Mouse (Mus musculus) neural tube, embryonic 11.5 days (tissue): ENCODE results near the gene Hoxb5. TPM values are rescaled to one million over a fixed set of nuclear protein-coding genes. Genes with fewer than 3 reads are reported as not detected.

ENCODE experiments used
- ATAC-seq: fragments of 200-750 bp; cut with Nextera tagmentation; 2 replicates; pipeline ENCODE4 v1.8.0; 2017; ENCODE audit warnings: moderate number of reproducible peaks, mild to moderate bottlenecking, moderate TSS enrichment, moderate library complexity; ENCODE audit not compliant: insufficient read depth, low FRiP score, low TSS enrichment
- DNase-seq: peaks from one replicate; pipeline ENCODE4 v3.0.0-alpha.2; 2015; ENCODE audit warnings: low spot score
- H3K27ac ChIP-seq: fragments of 300-500 bp; sonication (generic); 2 replicates; pipeline ENCODE4 v1.5.1; 2014; ENCODE audit warnings: low read depth, mild to moderate bottlenecking, low read length
- H3K27me3 ChIP-seq: fragments of 300-500 bp; sonication (generic); 2 replicates; pipeline ENCODE4 v1.6.1; 2014; ENCODE audit warnings: mild to moderate bottlenecking, low read length, mixed read lengths; ENCODE audit not compliant: control insufficient read depth, insufficient read depth
- H3K36me3 ChIP-seq: fragments of 300-500 bp; sonication (generic); 2 replicates; pipeline ENCODE4 v1.6.1; 2014; ENCODE audit warnings: mild to moderate bottlenecking, low read length, moderate library complexity, mixed read lengths; ENCODE audit not compliant: control insufficient read depth, insufficient read depth
- H3K4me1 ChIP-seq: fragments of 300-500 bp; sonication (generic); 2 replicates; pipeline ENCODE4 v1.6.1; 2014; ENCODE audit warnings: low read length, mixed read lengths; ENCODE audit not compliant: control insufficient read depth, insufficient read depth
- H3K4me2 ChIP-seq: fragments of 300-500 bp; sonication (generic); 2 replicates; pipeline ENCODE4 v1.6.1; 2014; ENCODE audit warnings: low read depth, mild to moderate bottlenecking, moderate library complexity
- H3K4me3 ChIP-seq: fragments of 300-500 bp; sonication (generic); 2 replicates; pipeline ENCODE4 v1.5.1; 2014; ENCODE audit warnings: low read depth, low read length
- H3K9ac ChIP-seq: fragments of 300-500 bp; sonication (generic); 2 replicates; pipeline ENCODE4 v1.6.1; 2014; ENCODE audit warnings: mild to moderate bottlenecking, low read length
- H3K9me3 ChIP-seq: fragments of 300-500 bp; sonication (generic); 2 replicates; pipeline ENCODE4 v1.6.1; 2016; ENCODE audit warnings: low read length; ENCODE audit not compliant: control insufficient read depth
- WGBS: fragments of 180-500 bp; shearing (Covaris S2); extraction: QIAGEN DNeasy Blood & Tissue Kit; methylation state at CpG from one replicate; pipeline ENCODE4 v1.1.7; 2014; 5-methylcytosine and 5-hydroxymethylcytosine counted together
- polyA plus RNA-seq: library from polyadenylated mRNA; unstranded; fragments of >200 nt; fragmentation: Nextera tagmentation; extraction: Ambion mirVana; gene quantifications from 2 replicates; pipeline ENCODE4 v1.2.1, GENCODE M21; 2014

Gene Hoxb5
- polyA plus RNA-seq, 1 experiment from 2014 or later, result 49.1 TPM

GRCm38 (mm10) chr11:96324965-96325364, 21.8 kb downstream of the Hoxb5 start:
- H3K9ac ChIP-seq, result peak overlapping the region; percentile 100
- 3% methylated on average over 8 of the region's 8 CpGs for WGBS
- H3K9me3 ChIP-seq, result no peaks in the 10 kb centered on the region
- peaks cover 48% of the 10 kb centered on the region for H3K4me1 ChIP-seq
- no peaks in the 10 kb centered on the region for H3K27me3 ChIP-seq
- H3K4me3 ChIP-seq, result peak overlapping the region; percentile 96
- H3K4me2 ChIP-seq, result peak overlapping the region; percentile 100
- peaks cover 2% of the 10 kb centered on the region; the same call in 1 of the 2 replicates for H3K36me3 ChIP-seq
- peak overlapping the region; percentile 100 for H3K27ac ChIP-seq
- ATAC-seq (no peak), DNase-seq (no peak)

- Histone ChIP-seq H3K4me2 (peak overlapping the region; percentile 100), H3K27ac (peak overlapping the region; percentile 100), H3K36me3 (peaks cover 4% of the 10 kb centered on the region), H3K9ac (peak overlapping the region; percentile 100), H3K4me3 (peak overlapping the region; percentile 96), H3K4me1 (peaks cover 54% of the 10 kb centered on the region), H3K27me3 (no peaks in the 10 kb centered on the region), H3K9me3 (no peaks in the 10 kb centered on the region)
- 3% methylated on average over 22 of the region's 22 CpGs for WGBS
- ATAC-seq, result no peak
- DNase-seq, result peak; percentile 66
These were observed 22.6 kb downstream of the Hoxb5 start for GRCm38 (mm10) chr11:96325747-96326212.

- Histone ChIP-seq H3K27ac (peak overlapping the region; percentile 100), H3K4me3 (peak overlapping the region; percentile 96), H3K4me2 (peak overlapping the region; percentile 100), H3K9me3 (no peaks in the 10 kb centered on the region), H3K36me3 (peaks cover 2% of the 10 kb centered on the region; the same call in 1 of the 2 replicates), H3K27me3 (no peaks in the 10 kb centered on the region), H3K4me1 (peaks cover 59% of the 10 kb centered on the region), H3K9ac (peak overlapping the region; percentile 100)
- WGBS, result 6% methylated on average over 12 of the region's 12 CpGs
- no peak for ATAC-seq
- no peak for DNase-seq
These were observed 23.6 kb downstream of the Hoxb5 start for GRCm38 (mm10) chr11:96326705-96327104.

GRCm38 (mm10) chr11:96327122-96327521, 24.0 kb downstream of the Hoxb5 start:
- Histone ChIP-seq H3K4me1 (peaks cover 61% of the 10 kb centered on the region), H3K9ac (peak overlapping the region; percentile 100)

GRCm38 (mm10) chr11:96327750-96328149, 24.6 kb downstream of the Hoxb5 start:
- Histone ChIP-seq H3K9ac (peak overlapping the region; percentile 100), H3K4me2 (peak overlapping the region; percentile 100), H3K4me3 (peak overlapping the region; percentile 96)

More at GRCm38 (mm10) chr11:96327122-96327521, 24.0 kb downstream of the Hoxb5 start:
- Histone ChIP-seq H3K4me2 (peak overlapping the region; percentile 100), H3K9me3 (no peaks in the 10 kb centered on the region), H3K27me3 (no peaks in the 10 kb centered on the region), H3K27ac (peak overlapping the region; percentile 100), H3K36me3 (peaks cover 2% of the 10 kb centered on the region; the same call in 1 of the 2 replicates), H3K4me3 (peak overlapping the region; percentile 96)
- ATAC-seq (no peak), DNase-seq (no peak)
- WGBS, result 9% methylated on average over 7 of the region's 7 CpGs

GRCm38 (mm10) chr11:96328605-96329004, 25.5 kb downstream of the Hoxb5 start:
- Histone ChIP-seq H3K4me1 (peaks cover 69% of the 10 kb centered on the region), H3K27me3 (no peaks in the 10 kb centered on the region), H3K4me2 (peak overlapping the region; percentile 100), H3K9ac (peak overlapping the region; percentile 100), H3K36me3 (peaks cover 5% of the 10 kb centered on the region), H3K9me3 (no peaks in the 10 kb centered on the region), H3K4me3 (peak overlapping the region; percentile 96), H3K27ac (peak overlapping the region; percentile 100)
- WGBS, result 9% methylated on average over 8 of the region's 8 CpGs
- ATAC-seq, result no peak
- no peak for DNase-seq

More at GRCm38 (mm10) chr11:96327750-96328149, 24.6 kb downstream of the Hoxb5 start:
- Histone ChIP-seq H3K4me1 (peaks cover 61% of the 10 kb centered on the region), H3K27ac (peak overlapping the region; percentile 100), H3K27me3 (no peaks in the 10 kb centered on the region), H3K36me3 (peaks cover 5% of the 10 kb centered on the region), H3K9me3 (no peaks in the 10 kb centered on the region)
- DNase-seq, result peak; percentile 70
- ATAC-seq, result 0 out of 2 replicates have a peak, but pooled peaks have one; percentile 27
- 11% methylated on average over 5 of the region's 5 CpGs for WGBS

- WGBS, result 0% methylated on average over 8 of the region's 8 CpGs
- peak overlapping the region; percentile 100 for H3K9ac ChIP-seq
- ATAC-seq, result no peak
- H3K27me3 ChIP-seq, result no peaks in the 10 kb centered on the region
- H3K4me3 ChIP-seq, result peak overlapping the region; percentile 96
- H3K9me3 ChIP-seq, result no peaks in the 10 kb centered on the region
- DNase-seq, result peak; percentile 58
- peaks cover 8% of the 10 kb centered on the region for H3K36me3 ChIP-seq
- peak overlapping the region; percentile 100 for H3K4me2 ChIP-seq
- peak overlapping the region; percentile 100 for H3K27ac ChIP-seq
- peaks cover 86% of the 10 kb centered on the region for H3K4me1 ChIP-seq
These were observed 29.0 kb downstream of the Hoxb5 start for GRCm38 (mm10) chr11:96332105-96332504.

GRCm38 (mm10) chr11:96332618-96333032, 29.5 kb downstream of the Hoxb5 start:
- Histone ChIP-seq H3K9me3 (no peaks in the 10 kb centered on the region), H3K27me3 (no peaks in the 10 kb centered on the region), H3K4me1 (peaks cover 86% of the 10 kb centered on the region), H3K4me3 (peak overlapping the region; percentile 96), H3K27ac (peak overlapping the region; percentile 100), H3K4me2 (peak overlapping the region; percentile 100), H3K36me3 (peaks cover 8% of the 10 kb centered on the region), H3K9ac (peak overlapping the region; percentile 100)
- under 1% methylated on average over 35 of the region's 35 CpGs for WGBS
- ATAC-seq (no peak), DNase-seq (peak; percentile 69)
